Mouse (Mus musculus): ENCODE measurements at regions not wholly inside any gene's neighbourhood (a gene's known extent, or its start where the extent isn't known, plus 50 kb on each side); places are given as distances from the start of the nearest gene placed in this dataset.

DNA sequence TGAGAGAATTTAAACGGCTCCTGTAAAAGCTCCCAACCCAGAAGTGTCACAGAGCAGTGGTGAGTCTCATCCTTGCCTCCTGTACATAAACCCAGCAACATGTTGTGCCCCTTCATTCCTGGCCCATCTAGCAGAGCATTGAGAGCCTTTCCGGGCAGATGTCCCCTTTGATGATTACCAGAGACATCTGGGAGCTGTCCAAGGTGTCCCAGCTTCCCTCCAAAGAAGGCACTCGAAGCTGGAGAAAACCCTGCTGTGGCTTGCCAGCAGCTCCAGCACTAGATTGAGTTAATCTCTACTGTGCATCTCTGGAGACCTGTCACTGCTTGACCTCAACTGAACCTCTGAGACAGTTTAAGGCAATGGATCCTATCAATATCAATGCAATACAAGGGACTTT is 86.4 kb upstream of the Mycn start:
- 15% methylated on average over 3 of the region's 3 CpGs for WGBS
- H3K4me1 ChIP-seq (ENCODE audit: control insufficient read depth, insufficient read depth, low read length), result peaks cover 10% of the 10 kb centered on the region
- H3K27ac ChIP-seq (ENCODE audit: low read length), result no peak overlapping the region
- H3K36me3 ChIP-seq (ENCODE audit: control insufficient read depth, insufficient read depth), result no peaks in the 10 kb centered on the region
- 0 out of 2 replicates have a peak, but pooled peaks cover 2% of the 10 kb centered on the region for H3K9me3 ChIP-seq (replicated peaks; ENCODE audit: control insufficient read depth, low read length)
- H3K9ac ChIP-seq (ENCODE audit: low read length), result no peak overlapping the region
- no peak for ATAC-seq (replicated peaks; ENCODE audit: extremely low read depth, insufficient read depth, low FRiP score)
- H3K4me2 ChIP-seq (ENCODE audit: low read depth, low read length), result no peak overlapping the region
- no peaks in the 10 kb centered on the region for H3K27me3 ChIP-seq (ENCODE audit: control insufficient read depth, insufficient read depth, low read length)
- H3K4me3 ChIP-seq (ENCODE audit: low read length), result no peak overlapping the region

DNA sequence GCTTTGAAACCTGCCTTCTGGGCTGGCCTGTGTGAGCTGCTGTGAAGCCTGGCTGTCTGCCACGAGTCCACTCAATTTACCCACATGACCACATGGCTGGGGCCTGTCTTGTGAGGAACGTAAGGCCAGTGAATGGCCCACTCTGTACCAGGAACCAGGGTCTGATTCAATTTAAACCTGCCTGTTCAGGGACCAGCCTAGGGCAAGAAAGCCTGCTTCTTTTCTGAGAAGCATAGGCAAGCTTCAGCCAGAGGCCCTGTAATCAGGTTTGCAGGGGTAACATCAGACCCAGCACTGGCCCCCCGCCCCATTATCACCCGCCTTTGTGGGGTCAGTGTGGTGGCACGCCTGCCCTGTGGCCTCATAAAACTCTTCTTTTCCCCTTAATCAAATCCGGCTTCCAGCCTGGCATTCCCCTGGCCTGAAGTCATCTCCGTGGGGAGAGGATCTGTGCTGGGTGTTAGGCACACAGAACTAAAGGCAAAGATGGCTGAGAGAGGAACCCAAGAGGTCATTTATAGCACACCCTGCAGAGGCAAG is 84.4 kb upstream of the Mycn start:
- peaks cover 10% of the 10 kb centered on the region for H3K4me1 ChIP-seq (ENCODE audit: control insufficient read depth, insufficient read depth, low read length)
- H3K4me3 ChIP-seq (ENCODE audit: low read length), result no peak overlapping the region
- 0 out of 2 replicates have a peak overlapping the region, but pooled peaks have one; percentile 35 for H3K27ac ChIP-seq (ENCODE audit: low read length)
- H3K9ac ChIP-seq (ENCODE audit: low read length), result 0 out of 2 replicates have a peak overlapping the region, but pooled peaks have one; percentile 13
- 25% methylated on average over 7 of the region's 7 CpGs for WGBS
- H3K9me3 ChIP-seq (replicated peaks; ENCODE audit: control insufficient read depth, low read length), result 0 out of 2 replicates have a peak, but pooled peaks cover 2% of the 10 kb centered on the region
- no peaks in the 10 kb centered on the region for H3K36me3 ChIP-seq (ENCODE audit: control insufficient read depth, insufficient read depth)
- peak; percentile 87 for ATAC-seq (replicated peaks; ENCODE audit: extremely low read depth, insufficient read depth, low FRiP score)
- H3K27me3 ChIP-seq (ENCODE audit: control insufficient read depth, insufficient read depth, low read length), result no peaks in the 10 kb centered on the region
- H3K4me2 ChIP-seq (ENCODE audit: low read depth, low read length), result no peak overlapping the region

DNA sequence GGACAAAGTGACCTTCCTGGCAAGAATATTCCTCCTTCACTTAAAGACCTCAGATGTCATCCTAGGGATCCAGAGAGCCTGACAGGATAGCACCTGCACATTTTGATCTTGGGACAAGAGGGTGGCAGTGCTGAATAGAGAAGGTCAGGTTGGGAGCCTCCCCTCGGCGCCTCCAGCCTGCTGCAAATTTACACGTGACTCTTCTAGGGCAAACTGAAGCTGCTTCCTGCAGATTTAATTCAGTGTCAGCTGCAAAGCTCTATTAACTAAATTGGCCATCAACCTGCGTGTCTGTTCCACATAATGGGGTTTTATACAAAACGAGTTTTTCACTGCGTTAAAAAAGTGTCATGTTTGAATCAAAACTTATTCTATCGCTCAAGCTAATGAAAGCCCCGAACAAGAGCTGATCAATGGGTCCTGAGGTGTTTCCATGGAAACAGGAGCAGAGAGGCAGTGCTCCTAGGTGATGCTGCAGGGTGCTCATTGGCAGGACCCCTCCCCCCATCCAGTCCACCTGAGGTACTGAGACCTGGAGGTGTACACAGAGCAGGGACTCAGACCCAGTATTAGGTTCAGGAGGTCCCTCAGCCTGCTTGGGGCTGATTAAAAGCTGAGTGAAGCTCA is 82.6 kb upstream of the Mycn start:
- Histone ChIP-seq H3K4me1 (ENCODE audit: control insufficient read depth, insufficient read depth, low read length) (peaks cover 10% of the 10 kb centered on the region), H3K4me2 (ENCODE audit: low read depth, low read length) (no peak overlapping the region), H3K9me3 (replicated peaks; ENCODE audit: control insufficient read depth, low read length) (no peaks in the 10 kb centered on the region), H3K4me3 (ENCODE audit: low read length) (no peak overlapping the region), H3K9ac (ENCODE audit: low read length) (no peak overlapping the region), H3K27me3 (ENCODE audit: control insufficient read depth, insufficient read depth, low read length) (no peaks in the 10 kb centered on the region), H3K36me3 (ENCODE audit: control insufficient read depth, insufficient read depth) (no peaks in the 10 kb centered on the region), H3K27ac (ENCODE audit: low read length) (no peak overlapping the region)
- ATAC-seq (replicated peaks; ENCODE audit: extremely low read depth, insufficient read depth, low FRiP score), result no peak
- 75% methylated on average over 8 of the region's 8 CpGs for WGBS

DNA sequence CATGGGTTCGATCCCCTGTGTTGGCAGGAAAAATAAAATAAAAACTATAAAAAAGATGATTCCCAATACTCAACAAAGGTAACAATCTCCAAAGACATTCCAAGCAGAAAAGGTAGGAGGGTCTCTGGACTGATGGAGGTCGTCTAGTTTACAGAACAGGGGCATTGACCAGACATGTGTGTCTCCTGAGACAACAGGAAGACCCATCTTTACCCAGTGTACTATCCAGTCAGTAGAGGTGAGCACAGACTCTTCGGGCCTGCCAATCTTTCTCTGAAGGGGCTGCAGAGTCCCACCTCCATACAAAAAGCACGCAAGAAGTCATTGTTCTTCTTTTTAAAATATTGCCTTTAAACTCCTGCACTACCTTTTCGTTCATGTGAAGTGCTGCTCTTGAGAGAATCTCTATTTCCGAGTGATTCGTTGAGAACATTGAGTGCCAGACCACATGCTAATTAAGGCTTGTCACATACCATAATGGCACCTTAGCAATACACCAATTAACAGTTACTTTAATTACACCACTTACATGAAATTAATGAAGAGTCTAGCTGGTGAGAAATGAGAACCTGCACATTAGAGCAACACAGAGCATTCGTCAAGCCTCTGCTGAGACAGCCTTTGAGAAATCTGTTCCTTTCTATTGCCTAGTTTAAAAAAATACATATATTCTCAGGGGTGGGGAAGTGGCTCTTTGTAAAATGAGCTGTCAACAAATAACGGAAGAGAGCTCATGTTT is 69.5 kb upstream of the Mycn start:
- ATAC-seq (replicated peaks; ENCODE audit: extremely low read depth, insufficient read depth, low FRiP score), result no peak
- H3K36me3 ChIP-seq (ENCODE audit: control insufficient read depth, insufficient read depth), result no peaks in the 10 kb centered on the region
- WGBS, result 78% methylated on average over 9 of the region's 9 CpGs
- H3K4me2 ChIP-seq (ENCODE audit: low read depth, low read length), result no peak overlapping the region
- H3K27me3 ChIP-seq (ENCODE audit: control insufficient read depth, insufficient read depth, low read length), result no peaks in the 10 kb centered on the region
- no peak overlapping the region for H3K27ac ChIP-seq (ENCODE audit: low read length)
- H3K4me1 ChIP-seq (ENCODE audit: control insufficient read depth, insufficient read depth, low read length), result no peaks in the 10 kb centered on the region
- H3K9me3 ChIP-seq (replicated peaks; ENCODE audit: control insufficient read depth, low read length), result no peaks in the 10 kb centered on the region
- no peak overlapping the region for H3K9ac ChIP-seq (ENCODE audit: low read length)
- no peak overlapping the region for H3K4me3 ChIP-seq (ENCODE audit: low read length)

DNA sequence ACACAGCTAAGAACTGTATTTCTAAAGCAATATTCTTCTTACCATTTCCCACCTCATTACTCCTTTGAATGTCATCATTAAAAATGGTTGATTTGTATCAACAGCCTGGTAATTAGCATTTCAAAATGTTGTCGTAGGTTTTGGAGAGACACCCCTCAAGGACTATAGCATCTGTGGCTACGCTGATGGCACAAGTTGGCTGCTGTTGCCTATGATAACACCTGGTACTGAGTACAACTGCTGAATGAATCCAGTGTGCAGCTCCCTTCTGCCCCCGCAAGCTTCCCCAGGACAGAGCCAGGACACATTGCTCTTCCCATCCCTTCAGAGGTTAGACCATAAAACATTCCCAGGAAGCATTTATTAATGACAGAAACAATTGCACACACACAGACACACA is 68.7 kb upstream of the Mycn start:
- Histone ChIP-seq H3K27ac (ENCODE audit: low read length) (no peak overlapping the region), H3K36me3 (ENCODE audit: control insufficient read depth, insufficient read depth) (no peaks in the 10 kb centered on the region), H3K4me2 (ENCODE audit: low read depth, low read length) (no peak overlapping the region), H3K4me1 (ENCODE audit: control insufficient read depth, insufficient read depth, low read length) (no peaks in the 10 kb centered on the region), H3K27me3 (ENCODE audit: control insufficient read depth, insufficient read depth, low read length) (no peaks in the 10 kb centered on the region), H3K9ac (ENCODE audit: low read length) (no peak overlapping the region), H3K4me3 (ENCODE audit: low read length) (no peak overlapping the region), H3K9me3 (replicated peaks; ENCODE audit: control insufficient read depth, low read length) (no peaks in the 10 kb centered on the region)
- 85% methylated on average over 3 of the region's 3 CpGs for WGBS
- ATAC-seq (replicated peaks; ENCODE audit: extremely low read depth, insufficient read depth, low FRiP score), result no peak

DNA sequence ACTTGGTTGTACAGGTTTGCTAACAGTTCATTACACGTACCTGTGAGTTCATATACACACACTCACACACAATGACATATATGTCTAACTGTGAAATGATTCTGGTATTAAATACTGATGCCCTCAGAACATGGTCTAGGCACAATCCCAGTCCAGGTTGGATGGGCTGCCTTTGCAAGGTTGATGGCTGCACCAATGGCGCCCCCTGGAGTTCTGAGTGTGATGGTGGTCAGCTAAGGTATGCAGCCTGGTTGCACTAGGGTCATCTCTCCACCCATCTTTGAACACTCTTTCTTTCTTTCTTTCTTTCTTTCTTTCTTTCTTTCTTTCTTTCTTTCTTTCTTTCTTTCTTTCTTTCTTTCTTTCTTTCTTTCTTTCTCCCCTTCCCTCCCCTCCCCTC is 67.8 kb upstream of the Mycn start:
- 45% methylated on average over 2 of the region's 2 CpGs for WGBS
- no peaks in the 10 kb centered on the region for H3K9me3 ChIP-seq (replicated peaks; ENCODE audit: control insufficient read depth, low read length)

DNA sequence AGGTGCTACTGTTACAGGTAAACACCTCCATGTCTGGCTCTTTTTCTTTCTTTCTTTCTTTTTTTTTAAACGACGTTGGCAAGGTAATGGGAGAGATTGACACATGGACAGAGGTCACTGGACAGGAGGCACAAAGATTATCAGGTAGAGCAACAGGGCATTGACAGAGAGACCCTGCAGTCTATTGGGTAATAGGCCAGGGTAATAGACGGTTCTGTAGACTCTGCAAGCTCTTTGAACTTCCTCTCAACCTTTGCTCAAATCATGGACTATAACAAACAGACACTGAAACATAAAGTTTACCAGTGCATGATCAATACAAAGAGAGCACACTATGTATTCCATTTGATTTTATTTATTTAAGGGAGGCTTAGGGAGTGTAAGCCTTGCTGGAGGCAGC is 61.0 kb upstream of the Mycn start:
- ATAC-seq (replicated peaks; ENCODE audit: extremely low read depth, insufficient read depth, low FRiP score), result no peak
- no peaks in the 10 kb centered on the region for H3K9me3 ChIP-seq (replicated peaks; ENCODE audit: control insufficient read depth, low read length)
- no peak overlapping the region for H3K4me2 ChIP-seq (ENCODE audit: low read depth, low read length)
- no peak overlapping the region for H3K9ac ChIP-seq (ENCODE audit: low read length)
- no peaks in the 10 kb centered on the region for H3K4me1 ChIP-seq (ENCODE audit: control insufficient read depth, insufficient read depth, low read length)
- 78% methylated on average over 3 of the region's 3 CpGs for WGBS
- no peaks in the 10 kb centered on the region for H3K36me3 ChIP-seq (ENCODE audit: control insufficient read depth, insufficient read depth)
- no peaks in the 10 kb centered on the region for H3K27me3 ChIP-seq (ENCODE audit: control insufficient read depth, insufficient read depth, low read length)
- no peak overlapping the region for H3K4me3 ChIP-seq (ENCODE audit: low read length)
- H3K27ac ChIP-seq (ENCODE audit: low read length), result no peak overlapping the region

More for the DNA sequence above, 67.8 kb upstream of the Mycn start:
- H3K27ac ChIP-seq (ENCODE audit: low read length), result no peak overlapping the region
- H3K4me2 ChIP-seq (ENCODE audit: low read depth, low read length), result no peak overlapping the region
- H3K36me3 ChIP-seq (ENCODE audit: control insufficient read depth, insufficient read depth), result no peaks in the 10 kb centered on the region
- no peaks in the 10 kb centered on the region for H3K27me3 ChIP-seq (ENCODE audit: control insufficient read depth, insufficient read depth, low read length)
- ATAC-seq (replicated peaks; ENCODE audit: extremely low read depth, insufficient read depth, low FRiP score), result no peak
- H3K4me3 ChIP-seq (ENCODE audit: low read length), result no peak overlapping the region
- no peak overlapping the region for H3K9ac ChIP-seq (ENCODE audit: low read length)
- H3K4me1 ChIP-seq (ENCODE audit: control insufficient read depth, insufficient read depth, low read length), result no peaks in the 10 kb centered on the region

DNA sequence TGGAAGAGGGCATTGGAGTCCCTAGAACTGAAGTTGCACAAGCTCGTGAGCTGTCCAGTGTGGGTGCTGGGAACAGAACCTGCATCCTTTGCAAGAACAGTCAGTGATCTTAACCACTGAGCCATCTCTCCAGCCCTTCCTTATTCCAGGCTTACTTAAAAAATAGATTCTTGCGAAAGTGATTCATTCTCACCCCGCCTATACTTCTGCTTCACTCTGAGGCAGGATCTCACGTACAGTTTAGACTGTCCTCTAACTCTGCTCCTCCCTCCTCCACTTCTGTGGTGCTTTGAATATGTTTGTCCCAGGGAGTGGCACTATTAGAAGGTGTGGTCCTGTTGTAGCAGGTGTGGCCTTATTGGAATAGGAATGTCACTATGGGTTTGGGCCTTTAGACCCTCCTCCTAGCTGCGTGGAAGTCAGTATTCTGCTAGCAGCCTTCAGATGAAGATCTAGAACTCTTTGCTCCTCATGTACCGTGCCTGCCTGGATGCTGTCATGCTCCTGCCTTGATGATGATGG is 60.4 kb upstream of the Mycn start:
- no peaks in the 10 kb centered on the region for H3K27me3 ChIP-seq (ENCODE audit: control insufficient read depth, insufficient read depth, low read length)
- H3K4me2 ChIP-seq (ENCODE audit: low read depth, low read length), result no peak overlapping the region
- WGBS, result 86% methylated on average over 6 of the region's 6 CpGs
- H3K36me3 ChIP-seq (ENCODE audit: control insufficient read depth, insufficient read depth), result no peaks in the 10 kb centered on the region
- no peak overlapping the region for H3K27ac ChIP-seq (ENCODE audit: low read length)
- H3K4me3 ChIP-seq (ENCODE audit: low read length), result no peak overlapping the region
- ATAC-seq (replicated peaks; ENCODE audit: extremely low read depth, insufficient read depth, low FRiP score), result no peak
- H3K9ac ChIP-seq (ENCODE audit: low read length), result no peak overlapping the region
- no peaks in the 10 kb centered on the region for H3K9me3 ChIP-seq (replicated peaks; ENCODE audit: control insufficient read depth, low read length)
- H3K4me1 ChIP-seq (ENCODE audit: control insufficient read depth, insufficient read depth, low read length), result no peaks in the 10 kb centered on the region

DNA sequence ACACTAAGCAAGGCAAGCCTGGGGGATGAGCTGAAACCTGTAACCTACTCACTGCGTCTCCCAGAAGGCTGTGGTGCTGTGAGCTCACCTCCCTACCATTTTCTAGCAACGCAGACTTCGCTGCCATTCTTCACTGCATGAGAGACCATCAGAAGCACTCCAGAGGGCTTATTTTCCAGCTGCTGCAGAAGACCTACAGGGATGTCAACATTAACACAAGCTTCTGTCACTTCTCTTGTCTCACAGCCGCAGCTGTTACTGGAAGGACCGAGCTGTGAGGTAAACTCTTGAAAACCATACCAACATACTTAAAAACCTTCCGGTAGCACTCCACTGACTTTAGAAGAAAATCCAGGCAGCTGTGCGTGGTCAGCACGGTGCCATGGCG is 54.3 kb upstream of the Mycn start:
- Histone ChIP-seq H3K27ac (ENCODE audit: low read length) (no peak overlapping the region), H3K4me2 (ENCODE audit: low read depth, low read length) (no peak overlapping the region), H3K27me3 (ENCODE audit: control insufficient read depth, insufficient read depth, low read length) (no peaks in the 10 kb centered on the region), H3K4me3 (ENCODE audit: low read length) (no peak overlapping the region), H3K36me3 (ENCODE audit: control insufficient read depth, insufficient read depth) (no peaks in the 10 kb centered on the region), H3K9ac (ENCODE audit: low read length) (no peak overlapping the region), H3K4me1 (ENCODE audit: control insufficient read depth, insufficient read depth, low read length) (peaks cover 22% of the 10 kb centered on the region), H3K9me3 (replicated peaks; ENCODE audit: control insufficient read depth, low read length) (no peaks in the 10 kb centered on the region)
- no peak for ATAC-seq (replicated peaks; ENCODE audit: extremely low read depth, insufficient read depth, low FRiP score)
- WGBS, result 77% methylated on average over 9 of the region's 9 CpGs
